Mouse (Mus musculus) embryonic facial prominence, embryonic 14.5 days (tissue): ENCODE results near the gene Gch1. TPM values are rescaled to one million over a fixed set of nuclear protein-coding genes. Genes with fewer than 3 reads are reported as not detected.

Experiments used
- ATAC-seq: fragments of 200-750 bp; cut with Nextera tagmentation; 2 replicates; pipeline ENCODE4 v1.8.0; 2017; ENCODE audit warnings: low read depth, moderate number of reproducible peaks, moderate TSS enrichment
- DNase-seq: peaks from one replicate; pipeline ENCODE4 v3.0.0-alpha.2; 2015; ENCODE audit warnings: low spot score
- H3K27ac ChIP-seq: fragments of 300-500 bp; sonication (generic); replicated peaks from 2 replicates; pipeline ENCODE4 v1.5.1; 2014; ENCODE audit warnings: low read depth, mild to moderate bottlenecking, low read length, moderate library complexity
- H3K27me3 ChIP-seq: fragments of 300-500 bp; sonication (generic); replicated peaks from 2 replicates; pipeline ENCODE4 v1.6.1; 2014; ENCODE audit warnings: low read length; ENCODE audit not compliant: control insufficient read depth, insufficient read depth
- H3K36me3 ChIP-seq: fragments of 300-500 bp; sonication (generic); 2 replicates; pipeline ENCODE4 v1.6.1; 2014; ENCODE audit warnings: low read length, mixed read lengths; ENCODE audit not compliant: control insufficient read depth, insufficient read depth
- H3K4me1 ChIP-seq: fragments of 300-500 bp; sonication (generic); 2 replicates; pipeline ENCODE4 v1.6.1; 2014; ENCODE audit warnings: antibody characterized with exemption, low read length; ENCODE audit not compliant: control insufficient read depth, insufficient read depth
- H3K4me2 ChIP-seq: fragments of 300-500 bp; sonication (generic); 2 replicates; pipeline ENCODE4 v1.6.1; 2014; ENCODE audit warnings: low read depth, mild to moderate bottlenecking, low read length, moderate library complexity, mixed read lengths
- H3K4me3 ChIP-seq: fragments of 300-500 bp; sonication (generic); 2 replicates; pipeline ENCODE4 v1.5.1; 2014; ENCODE audit warnings: low read depth, mild to moderate bottlenecking, low read length
- H3K9ac ChIP-seq: fragments of 300-500 bp; sonication (generic); 2 replicates; pipeline ENCODE4 v1.6.1; 2014; ENCODE audit warnings: low read depth, mild to moderate bottlenecking, low read length, moderate library complexity, mixed read lengths
- H3K9me3 ChIP-seq: fragments of 300-500 bp; sonication (generic); 2 replicates; pipeline ENCODE4 v1.6.1; 2016; ENCODE audit warnings: low read length; ENCODE audit not compliant: control insufficient read depth
- WGBS: fragments of 180-500 bp; shearing (Covaris S2); extraction: QIAGEN DNeasy Blood & Tissue Kit; methylation state at CpG from one replicate; pipeline ENCODE4 v1.1.7; 2014; 5-methylcytosine and 5-hydroxymethylcytosine counted together
- polyA plus RNA-seq: library from polyadenylated mRNA; unstranded; fragments of >200 nt; fragmentation: Nextera tagmentation; extraction: Ambion mirVana; gene quantifications from 2 replicates; pipeline ENCODE4 v1.2.1, GENCODE M21; 2014

Gch1 gene
- polyA plus RNA-seq, 1 experiment from 2014 or later = 2.3 TPM

DNA sequence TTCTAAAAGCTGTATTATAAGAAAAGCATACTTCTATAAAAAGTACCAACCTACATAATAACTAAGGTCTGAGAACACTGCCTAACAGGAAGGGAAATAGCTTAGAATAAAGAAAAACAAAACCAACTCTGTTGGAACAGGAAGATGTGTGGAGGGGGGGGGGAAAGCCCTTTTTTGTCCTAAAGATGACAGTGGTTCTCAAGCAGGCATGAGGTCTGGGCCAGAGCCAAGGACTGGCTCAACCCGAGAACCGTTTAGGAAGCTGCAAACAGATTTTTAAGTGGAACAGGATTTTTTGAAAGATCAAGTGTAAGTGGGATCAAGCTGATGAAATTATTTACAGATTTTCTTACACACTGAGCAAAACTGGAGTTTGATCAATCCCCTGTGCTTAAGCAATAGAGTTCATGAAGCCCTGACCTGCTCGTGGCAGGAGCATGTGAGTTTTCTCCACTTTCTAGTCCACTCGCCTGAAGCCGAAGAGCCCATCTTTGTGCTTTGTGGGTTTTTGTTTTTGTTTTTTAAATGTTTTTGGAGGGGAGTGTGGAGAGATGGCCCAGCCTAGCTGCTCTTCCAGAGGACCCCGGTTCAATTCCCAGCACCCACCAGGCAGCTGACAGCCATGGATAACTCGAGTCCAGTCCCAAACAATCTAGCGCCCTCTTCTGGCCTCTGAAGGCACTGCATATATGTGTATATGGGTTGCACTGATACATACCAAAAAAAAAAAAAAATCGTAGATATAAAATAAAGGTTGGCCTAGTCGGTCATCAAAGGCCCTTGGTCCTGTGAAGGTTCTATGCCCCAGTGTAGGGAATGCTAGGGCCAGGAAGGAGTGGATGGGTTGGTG, 35.5 kb upstream of the Gch1 start:
- H3K27ac ChIP-seq = no peak overlapping the region
- ATAC-seq = no peak
- no peak overlapping the region for H3K9ac ChIP-seq
- H3K9me3 ChIP-seq = no peaks in the 10 kb centered on the region
- no peaks in the 10 kb centered on the region for H3K4me1 ChIP-seq
- H3K27me3 ChIP-seq = no peaks in the 10 kb centered on the region
- no peak overlapping the region for H3K4me2 ChIP-seq
- peak; percentile 69 for DNase-seq
- no peak overlapping the region for H3K4me3 ChIP-seq
- WGBS = 70% methylated on average over 10 of the region's 10 CpGs
- H3K36me3 ChIP-seq = no peaks in the 10 kb centered on the region

DNA sequence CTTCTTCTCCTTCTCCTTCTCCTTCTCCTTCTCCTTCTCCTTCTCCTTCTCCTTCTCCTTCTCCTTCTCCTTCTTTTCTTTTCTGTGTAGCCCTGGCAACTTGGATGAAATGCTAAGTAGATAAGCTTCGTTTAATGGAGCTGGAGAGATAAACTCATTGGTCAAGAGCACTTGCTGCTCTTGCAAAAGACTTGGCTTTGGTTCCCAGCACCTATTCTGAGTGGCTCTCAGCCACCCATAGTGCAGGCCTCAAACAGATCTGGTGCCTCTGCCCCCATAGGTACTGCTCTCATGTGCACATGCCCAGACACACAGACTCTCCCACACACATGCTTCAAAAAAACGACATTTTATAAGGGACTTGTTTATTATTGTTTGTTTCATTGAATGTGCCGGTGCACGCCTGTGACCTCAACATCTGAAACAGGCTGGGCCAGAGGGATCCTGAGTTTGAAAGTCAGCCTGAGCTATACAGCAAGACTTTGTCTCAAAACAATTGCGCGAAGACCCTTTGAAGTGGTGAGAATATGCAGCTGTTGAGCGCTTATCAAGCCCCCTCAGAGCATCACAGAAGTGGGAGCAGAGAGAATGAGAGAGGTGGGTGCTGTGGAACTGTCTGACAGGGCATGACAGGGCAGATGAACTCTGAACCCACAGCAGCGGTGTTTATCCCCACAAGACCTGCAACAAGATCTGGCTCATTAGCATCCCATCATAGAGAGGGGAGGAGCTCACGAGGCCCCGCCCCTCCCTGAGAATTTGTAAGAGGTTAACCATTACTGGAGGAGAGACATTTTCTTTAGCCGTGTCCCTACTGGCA, 33.6 kb upstream of the Gch1 start:
- DNase-seq (no peak), ATAC-seq (no peak)
- Histone ChIP-seq H3K4me1 (no peaks in the 10 kb centered on the region), H3K27me3 (no peaks in the 10 kb centered on the region), H3K9ac (no peak overlapping the region), H3K4me2 (no peak overlapping the region), H3K9me3 (no peaks in the 10 kb centered on the region), H3K27ac (no peak overlapping the region), H3K36me3 (no peaks in the 10 kb centered on the region), H3K4me3 (no peak overlapping the region)
- 73% methylated on average over 11 of the region's 11 CpGs for WGBS

DNA sequence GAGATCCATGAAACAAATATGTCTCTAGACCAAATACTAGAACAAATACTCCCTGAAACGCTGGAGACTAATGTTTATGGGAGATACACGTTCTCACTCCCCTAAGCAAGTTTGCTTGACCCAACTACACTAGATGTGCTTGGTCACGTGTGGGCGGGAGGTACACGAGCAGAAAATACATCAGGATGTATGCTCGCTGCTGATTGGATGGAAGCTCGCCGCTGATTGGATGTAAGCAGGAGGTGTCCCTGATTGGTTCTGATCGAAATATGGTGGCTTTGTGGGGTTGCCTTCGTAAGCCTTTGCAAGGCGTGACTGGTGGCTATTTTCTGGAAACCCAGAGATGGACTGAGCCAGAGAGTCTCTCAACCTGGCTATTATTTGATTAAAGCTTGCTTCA, 32.4 kb upstream of the Gch1 start:
- Histone ChIP-seq H3K4me3 (no peak overlapping the region), H3K4me2 (no peak overlapping the region), H3K27me3 (no peaks in the 10 kb centered on the region), H3K9me3 (no peaks in the 10 kb centered on the region), H3K27ac (no peak overlapping the region), H3K9ac (no peak overlapping the region), H3K36me3 (no peaks in the 10 kb centered on the region), H3K4me1 (no peaks in the 10 kb centered on the region)
- ATAC-seq (no peak), DNase-seq (no peak)
- WGBS = 84% methylated on average over 11 of the region's 11 CpGs

DNA sequence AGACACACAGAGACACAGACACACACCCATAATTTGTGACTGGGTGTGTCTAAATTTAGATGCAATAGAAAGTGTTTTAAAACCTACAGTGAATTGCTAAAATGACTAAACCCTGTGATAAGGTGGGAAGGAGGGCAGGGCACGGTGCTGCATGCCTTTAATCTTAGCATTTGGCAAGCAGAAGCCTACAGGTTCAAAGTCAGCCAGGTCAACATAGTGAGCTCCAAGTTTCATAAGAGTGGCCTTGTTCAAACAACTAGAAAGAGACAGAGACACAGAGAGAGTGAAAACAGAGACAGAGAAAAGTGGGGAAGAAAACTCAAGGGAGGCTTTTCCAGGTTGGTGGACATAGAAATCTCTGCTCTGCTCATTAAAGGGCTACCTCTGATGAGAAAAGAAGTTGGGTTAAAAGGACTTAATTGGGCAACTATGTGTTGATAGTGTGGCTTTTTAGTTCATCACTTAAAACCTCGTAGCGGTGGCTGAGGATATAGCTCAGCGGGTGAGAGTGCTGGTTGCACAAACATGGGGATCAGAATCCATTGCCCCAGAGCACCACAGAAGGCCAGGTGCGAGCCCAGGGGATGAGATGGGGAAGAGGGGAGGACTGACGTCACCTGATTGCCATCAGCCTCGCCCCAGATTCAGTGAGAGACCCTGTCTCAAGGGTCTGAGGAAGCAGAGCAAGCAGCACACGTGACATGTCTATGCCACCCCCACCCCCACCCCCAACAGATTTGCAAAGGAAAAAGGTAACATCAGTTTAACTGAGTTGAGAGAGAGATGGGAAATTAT, 31.2 kb upstream of the Gch1 start:
- H3K27ac ChIP-seq = no peak overlapping the region
- H3K4me1 ChIP-seq = no peaks in the 10 kb centered on the region
- no peak for DNase-seq
- no peak for ATAC-seq
- no peaks in the 10 kb centered on the region for H3K27me3 ChIP-seq
- no peak overlapping the region for H3K9ac ChIP-seq
- H3K4me3 ChIP-seq = no peak overlapping the region
- 74% methylated on average over 8 of the region's 8 CpGs for WGBS
- no peaks in the 10 kb centered on the region for H3K9me3 ChIP-seq
- H3K4me2 ChIP-seq = no peak overlapping the region
- H3K36me3 ChIP-seq = no peaks in the 10 kb centered on the region

DNA sequence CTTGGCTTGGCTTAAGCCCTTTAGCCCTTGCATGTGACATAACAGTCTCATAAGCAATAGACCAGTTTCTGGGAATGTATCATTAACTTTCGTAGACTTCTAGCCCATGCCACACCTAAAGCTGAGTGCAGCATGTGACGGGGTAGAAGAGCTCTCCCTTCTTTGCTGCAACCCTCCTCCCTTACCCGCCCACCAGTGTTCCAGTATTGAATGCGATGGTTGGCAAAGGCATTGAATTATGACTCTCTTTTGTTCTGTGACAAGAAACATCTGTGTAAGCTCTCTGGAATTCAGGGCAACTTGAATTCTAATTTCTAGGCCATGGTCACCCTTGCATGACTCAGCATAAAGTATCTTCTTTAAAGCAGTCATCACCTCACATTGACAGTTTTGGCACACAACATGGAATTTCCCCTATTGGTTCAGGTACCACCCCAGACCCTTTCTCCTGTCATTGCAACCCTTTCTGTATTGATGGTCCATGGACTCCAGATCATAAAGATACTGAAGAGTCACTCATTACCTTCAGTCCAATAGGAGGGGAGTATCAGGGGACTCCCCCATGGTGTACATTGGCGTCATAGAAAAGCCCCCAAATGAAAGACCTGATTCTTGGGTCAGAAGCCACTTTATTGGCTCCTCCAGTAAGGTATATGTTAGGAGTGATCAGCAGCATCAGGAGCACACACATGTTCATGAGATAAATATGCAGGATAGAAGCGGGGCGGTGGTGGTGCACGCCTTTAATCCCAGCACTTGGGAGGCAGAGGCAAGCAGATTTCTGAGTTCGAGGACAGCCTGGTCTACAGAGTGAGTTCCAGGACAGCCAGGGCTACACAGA, 29.8 kb upstream of the Gch1 start:
- H3K36me3 ChIP-seq = no peaks in the 10 kb centered on the region
- no peak overlapping the region for H3K4me3 ChIP-seq
- no peaks in the 10 kb centered on the region for H3K9me3 ChIP-seq
- H3K4me2 ChIP-seq = no peak overlapping the region
- H3K27me3 ChIP-seq = no peaks in the 10 kb centered on the region
- no peak overlapping the region for H3K9ac ChIP-seq
- WGBS = 79% methylated on average over 9 of the region's 9 CpGs
- H3K4me1 ChIP-seq = no peaks in the 10 kb centered on the region
- ATAC-seq (no peak), DNase-seq (no peak)
- no peak overlapping the region for H3K27ac ChIP-seq

DNA sequence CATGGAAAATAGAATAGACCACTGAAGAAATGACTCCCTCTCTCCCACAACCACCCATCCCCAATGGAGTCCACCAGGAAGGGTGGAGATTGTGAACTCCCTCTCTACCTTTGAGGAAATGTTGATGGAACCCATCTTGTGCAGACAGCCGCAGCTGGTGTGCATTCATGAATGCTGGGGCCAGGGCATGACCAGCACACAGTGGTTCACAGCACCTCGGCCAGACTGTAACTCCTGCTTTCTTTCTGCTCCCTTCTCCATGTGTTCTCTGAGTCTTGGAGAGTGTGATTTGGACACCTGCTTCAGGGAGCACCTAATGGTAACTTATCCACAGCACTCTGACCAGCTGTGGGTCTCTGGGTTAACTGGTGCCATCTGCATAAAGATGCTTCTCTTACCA, 27.3 kb upstream of the Gch1 start:
- Histone ChIP-seq H3K9me3 (no peaks in the 10 kb centered on the region), H3K4me3 (no peak overlapping the region), H3K9ac (no peak overlapping the region), H3K4me2 (no peak overlapping the region), H3K27ac (no peak overlapping the region), H3K27me3 (no peaks in the 10 kb centered on the region), H3K4me1 (no peaks in the 10 kb centered on the region), H3K36me3 (no peaks in the 10 kb centered on the region)
- WGBS = 77% methylated on average over 2 of the region's 2 CpGs
- no peak for ATAC-seq
- no peak for DNase-seq

DNA sequence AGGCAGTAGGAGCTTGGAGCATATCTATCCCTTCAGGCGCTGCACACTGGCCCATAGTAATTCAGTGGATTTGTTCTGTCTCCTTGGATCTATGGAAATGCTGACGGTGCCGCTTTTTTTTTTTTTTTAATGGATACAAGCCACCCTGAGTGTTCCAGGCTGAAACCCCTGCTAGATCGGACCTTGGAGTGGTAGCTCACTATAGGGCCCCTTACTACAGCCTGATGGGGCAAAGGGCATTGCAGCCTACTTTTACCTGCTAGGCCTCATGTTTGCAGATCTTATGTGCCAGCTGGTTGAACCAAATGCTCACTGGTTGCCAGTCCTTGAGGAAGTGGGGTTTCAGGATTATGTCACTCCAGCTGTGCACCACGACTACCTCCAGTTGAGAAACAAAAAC, 25.2 kb upstream of the Gch1 start:
- H3K9ac ChIP-seq = no peak overlapping the region
- no peak overlapping the region for H3K4me3 ChIP-seq
- WGBS = 81% methylated on average over 5 of the region's 5 CpGs

DNA sequence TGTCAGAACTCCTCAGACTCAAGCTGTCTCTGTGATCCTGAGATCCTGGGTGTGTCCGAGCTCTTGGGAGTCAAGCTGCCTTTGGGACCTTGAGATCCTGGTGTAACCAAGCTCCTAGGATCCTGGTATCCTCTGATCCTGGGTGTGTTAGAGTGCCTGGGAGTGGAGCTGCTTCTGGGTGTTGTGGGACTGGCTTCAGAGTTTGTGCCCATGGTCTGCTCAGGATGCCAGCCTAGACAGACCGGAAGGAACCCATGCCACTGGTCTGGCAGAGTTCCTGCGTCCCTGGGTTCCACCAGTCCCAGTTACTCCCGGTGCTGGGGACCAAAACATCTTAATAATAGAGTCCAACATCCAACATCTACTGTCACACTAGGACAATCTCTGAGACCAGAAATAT, 24.1 kb upstream of the Gch1 start:
- Histone ChIP-seq H3K9ac (no peak overlapping the region), H3K27ac (no peak overlapping the region), H3K27me3 (no peaks in the 10 kb centered on the region), H3K36me3 (no peaks in the 10 kb centered on the region), H3K9me3 (no peaks in the 10 kb centered on the region), H3K4me2 (no peak overlapping the region), H3K4me1 (no peaks in the 10 kb centered on the region), H3K4me3 (no peak overlapping the region)
- ATAC-seq = no peak
- no peak for DNase-seq
- 84% methylated on average over 4 of the region's 4 CpGs for WGBS

More for the DNA sequence above, 25.2 kb upstream of the Gch1 start:
- no peaks in the 10 kb centered on the region for H3K4me1 ChIP-seq
- no peak overlapping the region for H3K27ac ChIP-seq
- no peaks in the 10 kb centered on the region for H3K27me3 ChIP-seq
- DNase-seq (no peak), ATAC-seq (no peak)
- no peaks in the 10 kb centered on the region for H3K9me3 ChIP-seq
- no peak overlapping the region for H3K4me2 ChIP-seq
- no peaks in the 10 kb centered on the region for H3K36me3 ChIP-seq
